Mouse (Mus musculus): ENCODE data around the gene Gm14391.
"Not testable (repeated sequence)": the region's sequence is repeated elsewhere in the genome, so short reads cannot be mapped to it uniquely, and the experiment has no call there.

Gene Gm14391

DNA sequence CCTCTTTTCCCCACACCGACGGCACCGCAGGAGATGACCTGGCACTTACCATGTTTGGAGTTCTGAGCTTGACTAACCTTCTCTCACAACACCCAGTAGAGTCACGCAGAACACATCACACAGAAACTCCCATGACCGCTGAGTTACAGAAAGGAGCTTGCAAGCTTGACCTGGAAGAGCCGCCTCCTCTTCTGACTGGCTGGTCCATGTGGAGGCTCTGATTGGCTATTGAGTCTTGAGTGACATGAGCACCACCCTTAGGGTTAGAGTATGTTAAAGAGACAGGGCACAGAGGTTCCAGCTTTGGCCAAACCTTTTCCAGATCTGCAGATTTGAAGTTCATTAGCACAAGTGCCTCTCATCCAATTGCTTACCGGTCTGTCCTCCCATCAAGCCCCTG is at the start of gene Gm14391:
TSS of gene Gm14391 (minus strand) at position 186 of the 400 bp plus-strand sequence.
- DNase-seq (ENCODE audit: low spot score in 2 of 2), result not testable (repeated sequence)

DNA sequence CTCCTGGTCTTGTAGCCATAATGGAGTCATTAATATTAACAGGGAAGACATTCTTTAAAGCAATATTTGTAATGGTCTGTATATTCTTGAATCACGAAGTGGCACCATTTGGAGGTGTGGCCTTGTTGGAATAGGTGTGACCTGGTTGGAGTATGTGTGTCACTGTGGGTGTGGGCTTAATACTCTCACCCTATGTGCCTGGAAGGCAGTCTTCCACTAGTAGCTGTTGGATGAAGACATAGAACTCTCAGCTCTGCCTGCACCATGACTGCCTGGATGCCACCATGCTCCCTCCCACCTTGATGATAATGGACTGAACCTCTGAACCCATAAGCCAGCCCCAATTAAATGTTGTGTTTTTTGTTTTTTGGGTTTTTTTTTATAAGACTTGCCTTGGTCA is 27.7 kb downstream of the Gm14391 start:
- not testable (repeated sequence) for DNase-seq (ENCODE audit: low spot score in 2 of 2)

DNA sequence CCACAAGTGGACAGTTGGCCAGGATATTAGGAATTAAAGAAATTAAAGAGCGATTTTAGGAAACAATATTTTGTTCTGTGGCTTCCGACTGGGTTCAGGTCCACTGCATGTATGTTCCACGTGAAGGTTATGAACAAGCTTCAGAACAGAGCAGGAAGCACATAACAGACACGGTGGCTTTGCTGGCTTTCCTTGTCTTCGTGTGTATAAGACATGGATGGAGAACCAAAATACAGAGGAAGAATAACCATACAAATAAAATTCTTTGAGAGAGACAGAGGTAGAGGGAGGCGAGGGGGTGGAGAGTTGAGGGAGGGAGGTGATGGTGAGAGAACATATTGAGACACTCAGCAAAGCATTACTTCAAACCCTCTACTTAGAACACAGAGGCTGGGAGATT is 30.4 kb downstream of the Gm14391 start:
- DNase-seq (ENCODE audit: low spot score in 2 of 2), result no peak

DNA sequence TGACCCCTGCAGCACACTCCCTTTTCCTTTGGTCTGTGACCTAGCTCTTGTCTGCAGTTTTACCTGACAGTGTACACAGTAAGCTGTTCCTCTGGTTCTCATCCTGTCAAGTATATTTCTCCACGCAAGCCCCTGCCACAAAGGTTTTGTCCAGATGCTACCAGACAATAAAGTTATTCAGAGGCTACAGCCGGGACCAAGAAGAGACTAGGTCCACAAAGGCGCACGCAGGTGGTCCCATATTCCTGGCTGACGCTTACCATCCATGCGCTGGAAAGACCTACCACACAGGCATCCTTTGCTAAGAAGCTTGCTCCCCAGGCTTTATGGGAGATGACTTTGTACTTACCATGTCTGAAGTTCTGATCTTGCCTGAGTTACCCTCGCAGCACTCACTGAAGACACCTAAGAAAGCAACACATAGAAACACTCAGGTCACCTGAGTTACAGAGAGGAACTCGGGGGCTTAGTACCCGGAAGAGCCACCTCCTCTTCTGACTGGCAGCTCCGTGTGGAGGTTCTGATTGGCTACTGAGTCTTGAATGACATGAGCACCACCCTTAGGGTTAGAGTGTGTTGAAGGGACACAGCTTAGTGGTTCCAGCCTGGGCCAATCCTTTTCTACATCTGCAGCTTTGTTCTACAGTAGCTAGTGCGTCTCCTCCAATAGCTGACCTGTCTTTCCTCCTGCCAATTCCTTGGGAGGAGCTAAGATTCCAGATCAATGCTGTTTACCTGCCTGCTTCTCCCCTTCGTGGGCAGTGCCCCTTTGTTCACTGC is 31.1 kb downstream of the Gm14391 start, which contains the start of gene Gm14443:
TSS of gene Gm14443 (minus strand) at position 471 of the 780 bp plus-strand sequence.
- not testable (repeated sequence) for DNase-seq (ENCODE audit: low spot score in 2 of 2)

DNA sequence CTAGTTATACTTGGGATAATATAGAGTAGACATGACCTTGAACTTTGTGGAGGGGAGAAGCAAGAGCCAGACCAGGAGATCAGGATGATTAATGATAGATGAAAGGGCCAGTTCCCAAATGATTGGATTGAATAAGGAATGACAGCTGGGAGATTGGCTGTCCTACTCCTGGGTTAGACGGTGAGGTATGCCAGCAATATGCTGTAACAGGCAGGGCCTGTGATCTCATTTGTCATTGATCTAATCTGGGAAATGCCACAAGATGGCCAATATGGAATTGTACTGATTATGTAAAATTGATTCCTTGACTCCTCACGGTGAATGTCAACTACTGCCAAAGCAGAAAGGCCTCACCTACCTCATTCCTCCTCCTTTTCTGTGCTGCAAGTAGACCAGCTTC is 32.7 kb downstream of the Gm14391 start:
- not testable (repeated sequence) for DNase-seq (ENCODE audit: low spot score in 2 of 2)

DNA sequence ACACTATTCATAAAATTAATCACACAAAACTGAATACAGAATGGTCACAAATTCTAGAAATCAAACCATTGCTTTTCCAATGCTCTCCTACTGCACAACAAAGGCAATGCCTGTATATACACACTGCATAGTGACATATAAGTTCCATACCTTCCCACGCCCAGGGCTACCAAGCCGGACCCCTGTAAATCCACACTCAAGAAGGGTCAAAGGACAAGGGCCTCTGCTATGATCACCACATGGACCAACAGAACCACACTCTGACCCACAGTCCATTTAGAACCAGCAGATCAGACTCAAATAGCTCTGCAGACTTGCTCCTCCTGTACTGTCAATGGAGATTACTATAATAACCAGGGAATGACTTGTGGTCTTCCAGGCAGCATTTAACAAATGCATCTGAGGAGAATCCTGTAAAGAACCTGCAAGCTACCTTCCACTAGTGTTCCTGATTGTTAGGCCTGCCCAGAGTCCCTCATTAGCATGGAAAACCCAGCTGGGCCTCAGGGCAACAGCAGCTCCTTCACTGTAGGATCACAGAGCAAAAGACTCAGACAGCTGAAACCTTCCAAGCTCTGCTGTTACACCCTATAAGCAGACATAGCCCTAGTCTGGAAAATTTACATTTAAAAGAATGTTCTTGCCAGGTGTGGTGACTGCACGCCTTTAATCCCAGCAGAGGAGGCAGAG is 33.7 kb downstream of the Gm14391 start:
- DNase-seq (ENCODE audit: low spot score in 2 of 2), result not testable (repeated sequence)

DNA sequence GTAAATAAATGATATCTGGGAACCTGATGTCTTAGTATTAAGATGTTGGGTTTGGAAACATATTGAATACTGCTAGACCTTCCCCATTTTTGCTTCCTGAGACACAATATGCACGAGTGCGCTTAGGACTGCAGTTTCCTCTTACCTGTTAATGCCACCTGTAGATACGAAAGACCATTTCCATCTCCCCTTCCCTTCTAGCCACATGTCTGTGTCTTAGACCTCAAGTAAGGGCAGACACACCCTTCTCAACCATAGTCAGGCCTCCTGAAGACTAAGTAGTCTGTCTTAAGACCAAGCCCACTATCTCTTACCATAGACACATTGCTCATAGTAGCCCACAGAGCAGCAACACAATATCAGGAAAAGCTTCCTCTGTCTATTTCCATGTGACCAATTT is 34.6 kb downstream of the Gm14391 start:
- no peak for DNase-seq (ENCODE audit: low spot score in 2 of 2)

DNA sequence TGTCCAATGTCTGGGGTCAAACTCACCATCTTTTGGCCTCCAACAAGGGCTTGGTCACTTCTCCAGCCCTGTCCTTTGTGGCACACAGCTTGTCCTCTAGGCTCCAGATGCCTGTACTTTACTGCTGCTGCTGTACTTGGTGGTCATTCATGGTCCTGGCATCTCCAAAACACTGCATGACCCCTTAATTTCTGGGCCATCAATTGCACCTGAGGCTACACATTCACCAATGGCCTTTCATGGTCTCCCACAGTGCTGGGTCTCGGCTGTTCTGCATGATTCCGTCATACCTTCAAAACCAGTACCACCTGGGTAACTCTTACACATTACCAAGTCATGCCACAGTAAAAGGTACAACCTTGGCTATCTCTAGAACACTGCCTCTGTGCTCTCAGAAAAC is 39.8 kb downstream of the Gm14391 start:
- not testable (repeated sequence) for DNase-seq (ENCODE audit: low spot score in 2 of 2)

DNA sequence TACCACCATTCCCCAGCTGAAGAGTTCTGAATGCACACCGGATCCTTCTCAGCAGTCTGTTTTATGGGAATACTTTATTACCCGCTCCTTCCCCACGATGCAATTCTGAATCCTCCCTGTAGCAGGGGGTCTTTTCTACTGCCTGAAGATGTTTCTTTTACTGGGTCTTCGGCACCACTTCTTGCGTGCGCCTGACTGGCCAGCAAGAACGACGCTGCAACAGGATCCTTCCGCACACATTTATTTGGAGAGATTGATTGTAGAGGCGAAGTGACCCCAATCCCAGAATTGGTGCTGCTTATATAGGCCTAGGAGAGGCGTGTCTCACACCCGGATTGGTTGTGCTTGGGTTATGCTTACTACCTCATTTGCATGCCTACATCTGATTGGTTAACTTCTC is 41.6 kb downstream of the Gm14391 start:
- not testable (repeated sequence) for DNase-seq (ENCODE audit: low spot score in 2 of 2)

DNA sequence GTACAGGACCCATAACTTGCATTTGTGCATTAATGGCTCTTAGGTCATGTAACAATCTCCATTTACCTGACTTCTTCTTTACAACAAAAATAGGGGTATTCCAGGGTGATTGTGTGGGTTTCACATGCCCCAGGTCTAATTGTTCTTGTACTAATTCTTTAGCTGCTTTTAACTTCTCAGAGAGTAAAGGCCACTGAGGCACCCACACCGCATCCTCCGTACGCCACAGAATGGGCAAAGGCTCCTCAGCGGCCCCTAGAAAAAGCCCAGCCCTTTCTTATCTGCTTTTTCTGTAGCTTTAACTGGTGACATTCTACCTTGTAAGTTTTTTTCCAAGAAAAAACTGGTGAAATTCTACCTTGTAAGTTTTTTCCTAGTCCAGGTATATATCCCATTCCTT is 45.3 kb downstream of the Gm14391 start:
- not testable (repeated sequence) for DNase-seq (ENCODE audit: low spot score in 2 of 2)

DNA sequence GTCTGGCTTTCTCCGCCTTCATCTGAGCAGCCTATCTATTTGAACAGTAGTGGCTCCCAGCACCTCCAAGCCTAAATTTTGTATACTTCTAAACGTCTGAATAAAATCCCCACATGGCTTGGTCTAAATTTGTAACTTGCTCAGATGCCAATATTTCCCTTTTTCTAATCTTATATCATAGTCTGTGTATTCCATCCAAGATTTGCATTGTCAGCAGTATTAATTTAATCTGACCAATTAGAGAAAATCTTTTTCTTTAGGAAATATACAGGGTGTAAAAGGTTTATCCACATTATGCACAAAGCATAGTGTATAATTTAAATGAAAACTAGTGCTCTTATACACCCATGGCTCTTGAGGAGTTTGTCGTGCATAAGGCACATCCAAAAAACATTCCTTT is 48.1 kb downstream of the Gm14391 start:
- no peak for DNase-seq (ENCODE audit: low spot score in 2 of 2)

DNA sequence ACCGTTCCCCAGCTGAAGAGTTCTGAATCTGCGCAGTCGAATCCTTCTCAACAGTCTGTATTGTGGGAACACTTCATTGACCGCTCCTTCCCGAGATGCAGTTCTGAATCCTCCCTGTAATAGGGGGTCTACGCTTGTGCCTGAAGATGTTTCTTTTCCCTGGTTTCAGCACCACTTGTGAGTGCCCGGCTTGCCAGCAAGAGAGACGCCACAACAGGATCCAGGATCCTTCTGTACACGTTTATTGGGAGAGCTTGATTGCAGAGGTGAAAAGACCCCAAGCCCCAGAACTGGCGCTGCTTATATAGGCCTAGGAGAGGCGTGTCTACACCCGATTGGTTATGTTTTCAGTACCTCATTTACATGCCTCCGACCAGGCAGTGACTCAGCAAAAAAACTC is 50.0 kb downstream of the Gm14391 start:
- no peak for DNase-seq (ENCODE audit: low spot score in 2 of 2)

DNA sequence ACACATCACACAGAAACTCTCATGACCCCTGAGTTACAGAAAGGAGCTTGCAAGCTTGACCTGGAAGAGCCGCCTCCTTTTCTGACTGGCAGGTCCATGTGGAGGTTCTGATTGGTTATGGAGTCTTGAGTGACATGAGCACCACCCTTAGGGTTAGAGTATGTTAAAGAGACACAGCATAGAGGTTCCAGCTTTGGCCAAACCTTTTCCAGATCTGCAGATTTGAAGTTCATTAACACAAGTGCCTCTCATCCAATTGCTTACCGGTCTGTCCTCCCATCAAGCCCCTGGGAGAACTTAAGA is 64.8 kb downstream of the Gm14391 start, which contains the start of gene Gm14399:
TSS of gene Gm14399 (minus strand) at position 20 of the 303 bp plus-strand sequence.
- DNase-seq (ENCODE audit: low spot score in 2 of 2), result not testable (repeated sequence)

DNA sequence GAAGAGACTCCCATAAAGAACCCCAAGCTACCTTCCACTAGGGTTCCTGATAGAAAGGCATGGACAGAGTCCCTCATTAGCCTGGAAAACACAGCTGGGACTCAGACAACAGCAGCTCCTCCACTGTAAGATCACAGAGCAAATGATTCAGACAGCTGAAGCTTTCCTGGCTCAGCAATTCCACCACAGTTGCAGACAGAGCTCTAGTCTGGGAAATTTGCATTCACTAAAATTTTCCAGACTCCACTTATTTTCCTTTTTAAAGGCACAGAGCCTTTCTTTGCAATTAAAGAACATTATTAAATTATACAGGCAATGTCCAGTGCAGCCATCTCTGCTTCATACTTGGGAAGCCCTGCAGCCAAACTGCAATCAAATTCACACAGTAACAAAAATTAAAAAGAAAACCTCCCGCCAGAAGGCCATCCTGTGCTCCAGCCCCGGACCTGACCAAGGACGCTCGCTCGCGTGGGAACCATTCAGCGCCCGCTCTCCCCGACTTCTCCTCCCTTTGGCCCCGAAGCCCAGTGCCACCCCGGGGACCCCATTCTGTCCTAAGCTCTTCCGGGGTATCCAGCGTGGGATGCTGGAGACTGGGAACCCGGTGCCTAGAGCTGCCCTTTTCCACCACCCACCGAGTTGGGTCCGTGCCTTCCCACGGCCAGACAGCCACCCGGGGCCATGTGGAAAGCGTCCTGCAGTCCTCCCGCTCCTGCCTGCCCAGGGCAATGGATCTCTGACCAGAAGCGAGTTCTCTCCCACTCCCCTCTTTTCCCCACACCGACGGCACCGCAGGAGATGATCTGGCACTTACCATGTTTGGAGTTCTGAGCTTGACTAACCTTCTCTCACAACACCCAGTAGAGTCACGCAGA is 65.4 kb downstream of the Gm14391 start:
- not testable (repeated sequence) for DNase-seq (ENCODE audit: low spot score in 2 of 2)

Data from urinary bladder, postnatal 4 days (tissue).